Mouse (Mus musculus) kidney, adult 2 months (tissue): ENCODE measurements at regions not wholly inside any gene's neighbourhood (a gene's known extent, or its start where the extent isn't known, plus 50 kb on each side); places are given as distances from the start of the nearest gene placed in this dataset.

Experiments
- CTCF ChIP-seq: fragments of 200-500 bp; conservative IDR thresholded peaks from 2 replicates; pipeline ENCODE4 v1.5.1; 2011; ENCODE audit warnings: low read depth, mild to moderate bottlenecking, control low read depth, low read length, moderate library complexity, mixed read lengths; ENCODE audit not compliant: insufficient read depth, insufficient read length
- POLR2A ChIP-seq: fragments of 200-500 bp; IDR thresholded peaks from one replicate; pipeline ENCODE4 v1.6.1; 2011; ENCODE audit warnings: low read depth, low read length, control low read depth

- TF ChIP-seq CTCF: no peak
- no peak for TF ChIP-seq POLR2A
These were observed 520.5 kb downstream of the Olfm4 start for GRCm38 (mm10) chr14:80504351-80504750.
